Mouse (Mus musculus) kidney, adult 2 months (tissue): Measurements from ENCODE around the gene Fmnl1.

Source experiments
- CTCF ChIP-seq: fragments of 200-500 bp; conservative IDR thresholded peaks from 2 replicates; pipeline ENCODE4 v1.5.1; 2011; ENCODE audit warnings: low read depth, mild to moderate bottlenecking, control low read depth, low read length, moderate library complexity, mixed read lengths; ENCODE audit not compliant: insufficient read depth, insufficient read length
- POLR2A ChIP-seq: fragments of 200-500 bp; IDR thresholded peaks from one replicate; pipeline ENCODE4 v1.6.1; 2011; ENCODE audit warnings: low read depth, low read length, control low read depth

GRCm38 (mm10) chr11:103170111-103170493 is 805 bp upstream of the Fmnl1 start:
- TF ChIP-seq POLR2A (no peak), CTCF (no peak)
